Mouse (Mus musculus) lung, adult 2 months (tissue): ENCODE results near the gene Cnst.
A peak's percentile ranks its signal among the peaks of the same experiment; 100 is the strongest.

ENCODE experiments used
- CTCF ChIP-seq: fragments of 200-500 bp; IDR thresholded peaks from 2 replicates; pipeline ENCODE4 v1.5.1; 2011; ENCODE audit warnings: mild to moderate bottlenecking, low read length, control low read depth; ENCODE audit not compliant: insufficient read depth
- POLR2A ChIP-seq: fragments of 200-500 bp; IDR thresholded peaks from 2 replicates; pipeline ENCODE4 v1.6.1; 2011; ENCODE audit warnings: low read depth, mild to moderate bottlenecking, control low read depth, low read length, borderline replicate concordance; ENCODE audit errors: extremely low read depth

DNA sequence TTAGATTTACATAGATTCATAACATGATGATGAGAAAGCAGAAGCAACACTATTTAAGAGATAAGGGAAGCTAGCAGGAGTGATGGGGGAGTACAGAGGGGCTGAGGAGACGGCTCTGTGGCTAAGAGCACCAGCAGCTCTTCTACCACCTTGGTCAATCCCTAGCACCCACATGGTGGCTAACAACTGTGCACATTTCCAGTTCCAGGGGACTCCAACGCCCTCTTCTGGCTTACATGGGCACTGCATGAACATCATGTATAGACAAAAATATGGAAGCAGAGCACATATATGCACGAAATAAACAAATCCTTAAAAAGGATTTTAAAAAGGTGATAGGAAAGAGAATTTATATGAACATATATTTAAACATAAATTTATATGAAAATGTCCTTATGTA, 4.7 kb upstream of the Cnst start:
- TF ChIP-seq POLR2A, result no peak
- 0 out of 2 replicates have a peak, but pooled peaks have one; percentile 6 for TF ChIP-seq CTCF
